Mouse (Mus musculus): ENCODE data around the gene Kctd12.

Gene Kctd12

DNA sequence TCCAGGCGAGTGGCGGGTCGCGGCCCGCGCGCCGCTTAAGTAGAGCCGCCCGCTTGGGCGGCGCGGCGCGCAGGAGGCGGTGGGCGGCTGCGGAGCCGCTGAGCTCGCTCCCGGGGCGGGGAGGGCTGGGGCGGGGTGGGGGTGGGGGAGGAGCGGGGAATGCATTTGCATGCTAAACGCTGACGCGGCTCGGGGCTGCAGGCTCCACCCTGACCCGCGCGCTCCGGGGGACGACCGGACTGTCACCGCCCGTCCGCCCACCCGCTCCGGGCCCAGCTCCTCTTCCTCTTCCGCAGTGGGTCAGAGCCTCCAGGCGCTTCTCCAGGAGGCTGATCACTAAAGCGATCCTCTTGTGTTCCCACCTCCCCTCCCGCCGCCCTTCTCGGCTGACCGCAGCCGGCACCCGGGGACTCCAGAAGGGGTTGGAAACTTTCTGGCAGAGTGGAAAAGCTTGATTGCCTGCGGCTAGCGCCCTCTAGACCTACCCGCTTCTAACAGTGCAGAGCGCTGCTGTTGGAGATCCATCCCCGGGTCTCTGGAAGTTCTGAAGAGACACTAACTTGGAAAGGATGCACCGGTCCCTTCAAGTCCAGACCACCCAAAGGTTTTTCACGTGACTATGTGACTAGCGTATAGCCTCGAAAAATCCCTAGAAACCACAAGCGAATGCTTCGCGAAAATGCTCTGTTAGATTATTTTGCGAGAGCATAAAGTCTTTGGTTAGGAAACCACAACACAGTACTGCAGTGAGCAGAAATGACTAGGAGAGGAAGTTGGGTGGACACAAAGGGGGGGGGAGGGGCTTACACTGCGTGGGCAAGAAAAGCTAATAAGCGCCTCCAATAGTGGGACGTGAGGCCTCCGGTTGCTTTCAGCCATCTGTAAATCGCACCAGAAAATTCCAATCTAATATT lies at the start of gene Kctd12:
TSS of gene Kctd12 (minus strand) at position 11 of the 914 bp plus-strand sequence.
- in situ Hi-C loops (cut with MboI; ENCODE audit: low pct_unique_long_range_greater_than_20kb in 1 of 2, low sequenced_read_pairs in 2 of 2, unreplicated experiment in 1 of 2) = no loop called here

DNA sequence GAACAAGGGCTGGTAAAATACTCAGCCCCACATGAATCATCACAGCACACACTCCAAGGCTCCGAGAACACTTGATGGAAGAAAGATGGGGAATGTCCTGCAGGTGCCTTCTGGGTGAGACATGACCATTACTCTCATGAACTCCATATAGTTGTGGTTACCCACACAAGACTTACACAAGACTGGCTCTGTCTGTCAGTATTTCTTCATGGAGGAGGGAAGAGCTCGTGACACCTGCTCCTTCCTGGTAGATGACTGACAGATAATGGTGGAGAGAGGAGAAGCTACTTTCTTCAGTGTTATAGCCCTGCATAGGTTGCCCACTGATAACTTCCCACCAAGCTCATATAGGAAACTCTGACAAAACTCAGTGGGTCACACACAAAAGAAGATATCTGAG lies 46.8 kb upstream of the Kctd12 start:
- in situ Hi-C loops (cut with MboI; ENCODE audit: low pct_unique_long_range_greater_than_20kb in 1 of 2, low sequenced_read_pairs in 2 of 2, unreplicated experiment in 1 of 2) = no loop called here

DNA sequence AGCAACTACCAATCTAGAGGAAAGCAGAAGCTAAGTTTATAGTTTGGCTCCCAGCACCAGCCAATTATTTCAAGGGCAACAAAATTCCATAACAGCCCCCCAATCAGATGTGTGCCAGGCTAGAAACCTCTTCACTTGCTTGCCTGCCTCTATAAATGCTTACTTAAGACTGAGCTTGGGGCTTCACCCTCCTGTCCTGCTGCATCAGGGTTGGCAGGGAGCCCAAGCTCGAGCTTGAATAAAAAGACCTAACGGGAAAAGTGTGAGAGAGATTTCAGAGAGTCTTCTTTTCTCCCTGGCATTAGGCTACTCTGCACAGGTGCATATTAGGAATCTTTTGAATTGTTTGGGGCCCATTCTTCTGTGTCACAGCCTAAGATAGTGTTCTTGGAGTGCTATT lies 37.6 kb upstream of the Kctd12 start:
- in situ Hi-C loops (cut with MboI; ENCODE audit: low pct_unique_long_range_greater_than_20kb in 1 of 2, low sequenced_read_pairs in 2 of 2, unreplicated experiment in 1 of 2) = no loop called here

DNA sequence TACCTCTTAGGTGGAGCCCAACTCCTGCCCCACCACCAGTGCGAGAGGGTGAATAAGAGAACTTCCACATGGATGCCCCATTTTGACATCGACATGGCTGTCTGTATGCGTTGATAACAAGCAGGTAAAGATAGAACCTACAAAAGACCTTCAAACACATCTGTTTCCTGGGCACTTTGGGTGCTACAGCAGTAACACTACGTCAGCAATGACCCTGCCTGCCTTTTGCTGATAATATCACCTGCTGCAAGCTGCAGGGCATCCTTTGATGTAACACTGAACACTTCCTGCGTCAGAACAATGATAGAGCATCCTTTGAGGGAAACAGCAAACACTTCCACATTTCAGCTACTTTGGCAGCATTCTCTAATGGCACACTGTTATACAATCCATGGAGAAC lies 34.6 kb upstream of the Kctd12 start:
- in situ Hi-C loops (cut with MboI; ENCODE audit: low pct_unique_long_range_greater_than_20kb in 1 of 2, low sequenced_read_pairs in 2 of 2, unreplicated experiment in 1 of 2) = loop anchor here in 1 of 2 experiments (10.0 kb wide), 1 partner anchor 518 kb away; no protein-coding TSS in a partner anchor

DNA sequence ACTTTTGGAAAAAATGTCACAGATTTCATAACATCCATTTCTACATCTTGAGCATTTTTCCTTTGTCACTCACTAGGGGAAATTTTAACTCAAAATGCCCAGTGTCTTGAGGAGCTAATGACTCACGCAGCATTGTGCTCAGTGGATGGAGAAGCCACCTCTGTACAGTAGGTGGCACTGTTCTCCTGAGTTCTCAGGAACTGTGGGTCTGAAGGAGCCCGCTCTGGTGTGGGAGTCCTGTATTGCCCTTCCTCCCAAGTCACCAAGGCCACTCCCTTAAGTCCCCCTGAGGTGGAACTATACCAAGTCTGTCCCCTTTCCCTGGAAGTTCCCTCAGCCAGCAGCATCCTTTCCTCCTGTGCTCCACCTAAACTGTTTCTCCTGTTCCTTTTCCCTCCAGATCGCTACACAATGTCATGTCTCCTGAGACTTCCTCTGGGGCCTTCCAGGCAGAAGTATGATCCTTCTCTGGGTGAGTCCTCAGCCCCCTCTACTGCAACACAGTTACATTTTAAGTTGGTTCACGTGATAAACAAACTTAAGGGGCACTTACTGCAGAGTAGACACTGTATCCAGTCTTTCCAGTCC lies 30.2 kb upstream of the Kctd12 start:
- in situ Hi-C loops (cut with MboI; ENCODE audit: low pct_unique_long_range_greater_than_20kb in 1 of 2, low sequenced_read_pairs in 2 of 2, unreplicated experiment in 1 of 2) = loop anchor here (5.0 to 10.0 kb wide), 2 partner anchors 120 to 522 kb away; no protein-coding TSS in a partner anchor

DNA sequence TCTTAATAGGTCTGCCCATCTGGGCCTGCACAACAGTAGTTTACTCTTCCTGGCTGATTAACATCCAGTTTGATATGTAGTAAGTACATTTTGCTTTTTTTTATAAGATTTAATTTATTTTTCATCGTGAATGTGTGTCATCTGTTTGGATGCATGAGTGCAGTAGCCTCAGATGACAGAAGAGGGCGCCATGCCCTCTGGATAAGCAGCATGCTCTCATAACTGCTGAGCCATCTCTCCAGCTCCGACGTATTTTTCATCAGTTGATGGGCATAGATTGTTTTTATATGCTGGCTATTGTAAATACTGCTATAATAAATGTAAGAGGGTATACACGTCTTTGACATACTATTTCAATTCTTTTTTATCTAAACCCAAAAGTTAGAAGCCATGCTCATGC lies 29.3 kb upstream of the Kctd12 start:
- in situ Hi-C loops (cut with MboI; ENCODE audit: low pct_unique_long_range_greater_than_20kb in 1 of 2, low sequenced_read_pairs in 2 of 2, unreplicated experiment in 1 of 2) = loop anchor here (5.0 to 10.0 kb wide), 2 partner anchors 121 to 523 kb away; no protein-coding TSS in a partner anchor

DNA sequence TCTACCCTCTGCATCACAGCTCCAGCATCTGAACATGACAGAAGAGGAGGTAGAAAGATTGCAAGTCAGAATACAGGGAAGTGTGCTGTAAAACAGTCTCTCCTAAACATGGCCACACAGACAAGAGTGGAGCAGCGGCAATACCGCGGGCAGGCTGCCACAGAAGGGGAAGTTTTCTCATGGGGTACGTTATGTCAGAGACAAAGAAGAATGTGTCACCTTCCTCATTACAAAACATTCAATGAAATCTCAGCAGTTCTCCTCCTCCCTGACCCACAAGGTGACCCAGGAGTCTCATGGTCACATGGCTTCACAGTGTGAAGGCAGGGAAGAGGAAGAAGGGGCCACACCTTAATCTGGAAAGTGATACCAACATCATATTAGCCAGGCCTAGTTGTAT lies 25.3 kb upstream of the Kctd12 start:
- in situ Hi-C loops (cut with MboI; ENCODE audit: low pct_unique_long_range_greater_than_20kb in 1 of 2, low sequenced_read_pairs in 2 of 2, unreplicated experiment in 1 of 2) = no loop called here

DNA sequence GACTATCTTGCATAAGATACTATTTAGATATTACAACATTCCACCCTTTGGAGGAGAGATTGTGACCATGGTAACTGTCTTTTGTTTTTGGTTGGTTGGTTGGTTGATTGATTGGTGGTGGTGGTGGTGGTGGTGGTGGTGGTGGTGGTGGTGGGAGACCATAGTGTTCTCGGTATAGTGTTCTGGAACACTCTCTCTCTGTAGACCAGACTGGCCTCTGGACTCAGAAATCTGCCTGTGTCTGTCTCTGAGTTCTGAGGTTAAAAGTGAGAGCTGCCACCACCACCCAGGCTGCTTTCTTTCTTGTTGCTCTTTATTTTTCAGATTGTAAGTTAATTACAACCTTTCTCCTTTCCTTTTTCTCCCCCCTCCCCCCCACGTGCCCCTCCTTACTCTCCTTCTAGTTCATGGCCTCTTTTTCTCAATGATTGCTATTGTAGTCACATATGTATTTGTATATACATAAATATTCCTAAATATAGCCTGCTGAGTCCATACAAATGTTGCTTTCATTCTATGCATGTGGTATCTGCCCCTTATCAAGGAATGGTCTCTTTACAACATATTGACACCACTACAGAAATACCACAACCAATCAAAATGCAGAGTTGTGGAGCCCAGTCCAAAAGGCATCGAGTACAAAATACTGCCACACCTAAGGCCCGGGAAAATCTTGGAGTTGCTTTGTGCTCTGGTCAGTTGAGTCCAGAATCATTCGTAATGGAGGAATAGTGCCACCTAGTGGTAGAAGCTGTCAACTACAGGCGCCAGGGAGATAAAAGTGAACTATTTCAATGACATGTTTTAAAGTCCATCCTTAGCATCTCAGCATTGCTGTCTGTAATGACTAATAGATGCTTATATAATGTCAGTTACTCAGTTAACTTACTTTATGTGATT lies 12.5 kb upstream of the Kctd12 start:
- in situ Hi-C loops (cut with MboI; ENCODE audit: low pct_unique_long_range_greater_than_20kb in 1 of 2, low sequenced_read_pairs in 2 of 2, unreplicated experiment in 1 of 2) = no loop called here

DNA sequence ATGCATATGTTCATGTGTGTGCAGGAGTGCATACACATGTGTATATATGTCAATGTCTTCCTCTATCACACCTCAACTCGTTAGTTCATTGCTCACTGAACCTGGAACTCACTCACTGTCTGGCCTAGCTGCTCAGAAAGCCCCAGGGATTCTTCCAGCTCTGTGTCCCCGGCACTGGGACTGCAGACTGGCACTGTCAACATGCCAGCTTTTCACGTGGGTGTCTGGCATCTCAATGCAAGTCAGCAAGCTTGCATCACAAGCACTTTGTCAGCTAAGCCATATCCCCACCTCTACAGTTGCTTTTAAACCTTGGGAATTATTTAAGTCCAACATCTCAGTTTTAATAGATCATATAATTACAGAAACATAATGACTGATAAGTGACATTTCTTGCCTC lies 8.3 kb upstream of the Kctd12 start:
- in situ Hi-C loops (cut with MboI; ENCODE audit: low pct_unique_long_range_greater_than_20kb in 1 of 2, low sequenced_read_pairs in 2 of 2, unreplicated experiment in 1 of 2) = no loop called here

DNA sequence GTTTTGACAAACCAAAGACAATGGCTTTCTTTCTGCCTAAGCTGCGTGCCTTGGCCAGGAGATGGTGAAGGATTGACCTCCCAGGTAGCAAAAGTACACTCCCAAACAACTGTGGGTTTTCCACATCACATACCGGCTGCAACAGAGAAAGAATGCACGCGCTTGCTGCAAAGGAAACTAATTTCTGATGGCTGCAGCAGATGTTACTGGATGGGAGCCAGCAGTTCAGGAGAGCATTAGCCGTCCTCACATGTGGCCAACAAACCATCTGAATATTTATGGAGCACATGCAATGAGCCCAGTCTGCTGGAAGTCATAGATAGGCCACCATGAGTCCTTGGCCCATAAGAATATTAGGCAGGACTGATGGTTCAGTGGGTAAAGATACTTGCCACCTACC lies 7.4 kb upstream of the Kctd12 start:
- in situ Hi-C loops (cut with MboI; ENCODE audit: low pct_unique_long_range_greater_than_20kb in 1 of 2, low sequenced_read_pairs in 2 of 2, unreplicated experiment in 1 of 2) = no loop called here

DNA sequence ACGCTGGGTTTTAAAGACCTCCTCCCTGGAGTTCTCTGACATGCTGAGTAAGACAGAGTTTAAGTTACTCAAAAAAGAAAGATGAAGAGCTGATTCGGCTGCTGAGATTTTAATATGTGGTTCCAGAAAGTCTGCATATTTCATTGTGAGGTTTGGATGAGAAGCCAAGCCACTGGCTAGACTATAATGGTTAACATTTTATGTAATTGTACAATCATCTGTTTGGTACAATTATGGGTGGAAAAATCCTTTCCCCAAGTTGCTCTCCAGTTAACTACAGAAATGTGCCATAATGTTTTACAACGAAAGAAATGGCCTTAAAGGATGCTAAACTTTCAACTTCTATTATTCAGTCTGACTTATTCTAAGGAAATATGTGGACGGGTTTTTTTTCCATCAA lies 6.8 kb upstream of the Kctd12 start:
- in situ Hi-C loops (cut with MboI; ENCODE audit: low pct_unique_long_range_greater_than_20kb in 1 of 2, low sequenced_read_pairs in 2 of 2, unreplicated experiment in 1 of 2) = no loop called here

DNA sequence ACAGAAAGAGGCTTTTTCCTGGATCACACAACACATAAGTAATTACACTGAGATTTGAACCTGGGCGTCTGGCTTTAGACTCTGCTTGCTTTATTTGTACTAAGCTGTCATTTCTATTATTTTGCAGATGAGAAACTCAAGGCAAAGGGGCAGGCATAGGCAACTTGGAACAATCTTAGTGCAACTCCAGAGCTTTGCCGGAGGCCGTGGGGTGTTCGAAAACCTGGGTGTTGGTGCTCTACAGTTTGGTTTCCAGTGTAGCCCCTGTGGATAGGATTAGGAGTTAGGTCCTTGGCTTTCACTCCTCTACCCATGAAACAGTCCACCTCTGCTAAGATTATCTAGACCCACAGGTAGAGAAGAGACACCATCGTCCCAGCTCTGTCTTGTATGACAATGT lies 5.2 kb upstream of the Kctd12 start:
- in situ Hi-C loops (cut with MboI; ENCODE audit: low pct_unique_long_range_greater_than_20kb in 1 of 2, low sequenced_read_pairs in 2 of 2, unreplicated experiment in 1 of 2) = no loop called here

DNA sequence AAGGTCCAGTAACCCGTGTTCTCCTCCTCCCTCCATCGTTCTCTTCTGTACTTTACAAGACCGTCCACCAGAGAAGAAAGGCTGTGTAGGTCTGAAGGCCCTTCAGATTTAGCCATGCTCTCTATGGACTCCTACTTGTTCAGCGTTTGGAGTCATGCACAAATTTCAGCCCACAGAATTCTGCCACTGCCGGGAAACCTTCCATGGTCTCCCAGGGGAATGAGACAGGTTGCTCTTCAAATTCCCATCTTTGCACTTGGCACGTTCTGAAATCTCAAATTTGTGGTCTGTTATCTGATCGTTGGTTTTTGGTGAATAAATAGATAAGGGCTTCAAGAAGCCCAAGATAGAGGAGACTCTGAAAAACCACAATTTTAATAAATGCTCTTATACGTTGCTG lies 1.2 kb upstream of the Kctd12 start:
- in situ Hi-C loops (cut with MboI; ENCODE audit: low pct_unique_long_range_greater_than_20kb in 1 of 2, low sequenced_read_pairs in 2 of 2, unreplicated experiment in 1 of 2) = no loop called here

DNA sequence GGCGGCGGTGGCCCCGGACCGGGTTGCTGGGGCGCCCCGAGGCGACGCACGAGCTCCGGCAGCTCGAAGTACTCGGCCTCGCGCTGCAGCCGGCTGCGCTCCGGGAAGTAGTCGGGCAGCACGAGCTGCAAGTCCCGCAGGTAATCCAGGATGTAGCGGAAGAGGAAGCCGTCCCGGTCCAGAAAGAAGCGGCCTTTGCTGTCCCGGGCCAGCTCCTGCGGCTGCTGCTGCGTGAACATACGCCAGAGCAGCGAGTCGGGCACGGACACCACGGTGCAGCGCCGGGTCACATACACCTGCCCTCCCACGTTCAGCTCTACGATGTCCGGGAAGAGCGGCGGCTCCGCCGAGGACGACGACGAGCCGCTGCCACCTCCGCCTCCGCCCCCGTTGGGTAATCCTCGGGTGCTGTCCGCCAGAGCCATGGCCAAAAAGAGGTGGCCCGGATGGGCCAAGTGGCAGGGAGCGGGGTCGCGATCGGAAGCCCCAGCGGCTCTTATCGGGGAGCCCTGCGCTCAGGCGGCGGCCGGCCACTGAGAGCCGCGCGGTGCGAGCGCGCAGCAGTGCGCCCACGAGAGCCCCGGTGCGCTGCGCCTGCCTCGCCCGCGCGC lies 316 bp downstream of the Kctd12 start:
- in situ Hi-C loops (cut with MboI; ENCODE audit: low pct_unique_long_range_greater_than_20kb in 1 of 2, low sequenced_read_pairs in 2 of 2, unreplicated experiment in 1 of 2) = no loop called here

DNA sequence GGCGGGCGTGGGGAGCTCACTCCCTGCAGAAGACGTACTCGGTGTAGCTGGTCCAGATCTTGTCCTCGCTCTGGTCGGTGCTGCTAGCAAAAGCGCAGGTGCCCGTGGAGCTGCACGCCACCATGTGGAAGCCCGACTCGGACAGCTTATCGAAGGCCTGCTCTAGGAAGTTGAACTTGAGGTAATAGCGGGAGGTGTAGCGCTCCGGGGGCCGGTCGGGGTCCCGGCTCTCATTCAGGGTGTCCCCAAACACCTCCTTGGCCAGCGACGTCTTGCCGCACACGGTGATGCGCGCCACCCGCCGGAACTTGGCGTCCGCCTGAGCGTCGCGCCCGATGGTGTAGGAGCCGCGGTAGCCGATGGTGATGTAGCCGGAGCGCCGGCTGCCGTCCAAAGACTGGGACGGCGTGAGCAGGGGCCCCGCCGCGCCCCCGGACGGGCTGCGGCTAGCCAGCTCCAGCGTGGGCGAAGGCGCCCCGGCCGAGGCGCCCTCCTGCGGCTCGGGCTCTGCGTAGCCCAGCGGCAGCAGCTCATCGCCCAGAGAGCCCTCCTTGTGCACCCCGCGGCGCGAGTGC lies 909 bp downstream of the Kctd12 start:
- in situ Hi-C loops (cut with MboI; ENCODE audit: low pct_unique_long_range_greater_than_20kb in 1 of 2, low sequenced_read_pairs in 2 of 2, unreplicated experiment in 1 of 2) = no loop called here

DNA sequence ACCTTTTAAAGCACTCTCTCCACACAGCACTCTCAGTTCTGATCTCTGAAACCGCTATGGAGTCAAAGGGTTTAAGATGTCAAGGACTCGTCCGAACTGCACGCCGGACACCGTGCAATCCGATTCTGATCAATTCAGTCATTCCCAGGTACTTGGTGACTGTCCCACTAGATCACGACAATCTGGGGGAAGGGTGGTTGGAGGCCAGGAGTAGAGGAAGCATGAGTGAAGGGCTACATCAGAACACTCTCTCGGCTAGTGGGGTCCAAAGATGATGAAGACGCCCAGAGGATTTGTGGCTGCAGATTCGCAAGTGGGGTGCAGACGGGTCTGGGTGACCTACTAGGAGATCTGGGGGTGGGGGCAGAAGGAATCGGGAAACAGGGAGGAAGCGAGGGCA lies 1.5 kb downstream of the Kctd12 start:
- in situ Hi-C loops (cut with MboI; ENCODE audit: low pct_unique_long_range_greater_than_20kb in 1 of 2, low sequenced_read_pairs in 2 of 2, unreplicated experiment in 1 of 2) = no loop called here

DNA sequence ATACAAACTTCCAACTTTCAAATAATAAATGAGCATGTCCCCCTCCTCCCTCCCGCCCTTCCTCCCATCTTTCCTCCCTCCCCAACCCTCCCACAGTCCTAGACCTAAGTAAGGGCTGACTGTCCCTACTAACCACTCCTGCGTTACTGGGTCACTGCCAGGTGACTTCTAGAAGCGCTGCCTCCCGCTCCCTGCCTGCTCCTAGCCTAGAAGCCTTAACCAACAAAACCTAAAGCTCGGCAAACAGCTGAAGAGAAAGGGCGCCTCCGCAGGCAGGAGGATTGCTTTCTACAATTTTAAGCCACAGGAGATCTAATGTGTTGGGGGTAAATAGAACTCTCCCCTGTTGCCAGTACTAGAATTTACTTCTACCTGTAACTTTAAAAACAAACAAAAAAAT lies 2.0 kb downstream of the Kctd12 start:
- in situ Hi-C loops (cut with MboI; ENCODE audit: low pct_unique_long_range_greater_than_20kb in 1 of 2, low sequenced_read_pairs in 2 of 2, unreplicated experiment in 1 of 2) = no loop called here

DNA sequence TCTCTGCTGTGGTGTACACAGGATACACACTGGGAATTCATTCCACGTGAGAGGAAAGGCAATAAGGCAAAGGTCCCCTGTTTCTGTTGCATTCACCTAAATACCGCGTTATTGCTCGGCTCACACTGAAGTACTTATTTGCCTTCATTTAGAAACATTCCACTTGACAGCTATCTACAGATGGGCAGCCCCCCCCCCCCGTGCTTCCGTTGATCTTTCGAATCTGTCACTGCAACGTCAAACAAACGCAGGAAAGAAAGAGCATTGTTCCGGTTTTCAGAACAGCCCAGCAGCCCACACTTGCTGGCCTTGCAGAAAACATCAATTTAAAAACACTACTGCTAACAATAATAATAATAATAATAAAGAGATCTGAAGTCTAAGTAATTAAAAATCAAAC lies 2.6 kb downstream of the Kctd12 start:
- in situ Hi-C loops (cut with MboI; ENCODE audit: low pct_unique_long_range_greater_than_20kb in 1 of 2, low sequenced_read_pairs in 2 of 2, unreplicated experiment in 1 of 2) = no loop called here
